Mouse (Mus musculus): ENCODE measurements around the gene Fam131b. TPM values are rescaled to one million over a fixed set of nuclear protein-coding genes. Genes with fewer than 3 reads are reported as not detected.

Gene Fam131b
- polyA plus RNA-seq, 1 experiment, result 88.1 TPM

DNA sequence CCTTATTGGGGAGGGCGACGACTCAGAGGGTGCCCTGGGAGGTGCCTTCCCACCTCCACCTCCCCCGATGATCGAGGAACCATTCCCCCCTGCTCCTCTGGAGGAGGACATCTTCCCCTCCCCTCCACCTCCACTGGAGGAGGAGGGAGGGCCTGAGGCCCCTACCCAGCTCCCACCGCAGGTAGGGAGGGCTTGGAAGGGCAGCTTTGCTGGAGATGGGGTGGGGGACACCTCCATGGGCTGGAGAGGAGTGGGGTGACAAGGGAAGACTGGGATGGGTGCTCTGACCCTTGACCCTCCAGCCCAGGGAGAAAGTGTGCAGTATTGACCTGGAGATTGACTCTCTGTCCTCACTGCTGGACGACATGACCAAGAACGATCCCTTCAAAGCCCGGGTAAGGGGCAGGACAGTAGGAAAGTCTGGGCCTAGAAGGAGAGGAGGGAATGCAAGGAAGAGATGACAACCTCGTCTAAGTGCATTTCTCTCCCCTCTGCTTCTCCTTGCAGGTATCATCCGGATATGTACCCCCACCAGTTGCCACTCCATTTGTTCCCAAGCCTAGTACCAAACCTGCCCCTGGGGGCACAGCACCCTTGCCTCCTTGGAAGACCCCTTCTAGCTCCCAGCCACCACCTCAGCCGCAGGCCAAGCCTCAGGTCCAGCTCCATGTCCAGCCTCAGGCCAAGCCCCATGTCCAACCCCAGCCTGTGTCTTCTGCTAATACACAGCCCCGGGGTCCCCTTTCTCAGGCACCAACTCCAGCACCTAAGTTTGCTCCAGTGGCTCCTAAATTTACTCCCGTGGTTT lies 26.7 kb upstream of the Fam131b start:
- no peak for TF ChIP-seq POLR2A (IDR thresholded peaks at IDR 0.05; ENCODE audit: extremely low read depth, insufficient read depth, low read length)
- no peak for TF ChIP-seq CTCF (IDR thresholded peaks at IDR 0.05; ENCODE audit: extremely low read depth, insufficient read depth, low read length)
- Histone ChIP-seq H3K27ac (ENCODE audit: insufficient read depth, low read length) (0 out of 2 replicates have a peak overlapping the region, but pooled peaks have one; percentile 33), H3K4me1 (ENCODE audit: control insufficient read depth, insufficient read depth, low read length) (peaks cover 15% of the 10 kb centered on the region)

DNA sequence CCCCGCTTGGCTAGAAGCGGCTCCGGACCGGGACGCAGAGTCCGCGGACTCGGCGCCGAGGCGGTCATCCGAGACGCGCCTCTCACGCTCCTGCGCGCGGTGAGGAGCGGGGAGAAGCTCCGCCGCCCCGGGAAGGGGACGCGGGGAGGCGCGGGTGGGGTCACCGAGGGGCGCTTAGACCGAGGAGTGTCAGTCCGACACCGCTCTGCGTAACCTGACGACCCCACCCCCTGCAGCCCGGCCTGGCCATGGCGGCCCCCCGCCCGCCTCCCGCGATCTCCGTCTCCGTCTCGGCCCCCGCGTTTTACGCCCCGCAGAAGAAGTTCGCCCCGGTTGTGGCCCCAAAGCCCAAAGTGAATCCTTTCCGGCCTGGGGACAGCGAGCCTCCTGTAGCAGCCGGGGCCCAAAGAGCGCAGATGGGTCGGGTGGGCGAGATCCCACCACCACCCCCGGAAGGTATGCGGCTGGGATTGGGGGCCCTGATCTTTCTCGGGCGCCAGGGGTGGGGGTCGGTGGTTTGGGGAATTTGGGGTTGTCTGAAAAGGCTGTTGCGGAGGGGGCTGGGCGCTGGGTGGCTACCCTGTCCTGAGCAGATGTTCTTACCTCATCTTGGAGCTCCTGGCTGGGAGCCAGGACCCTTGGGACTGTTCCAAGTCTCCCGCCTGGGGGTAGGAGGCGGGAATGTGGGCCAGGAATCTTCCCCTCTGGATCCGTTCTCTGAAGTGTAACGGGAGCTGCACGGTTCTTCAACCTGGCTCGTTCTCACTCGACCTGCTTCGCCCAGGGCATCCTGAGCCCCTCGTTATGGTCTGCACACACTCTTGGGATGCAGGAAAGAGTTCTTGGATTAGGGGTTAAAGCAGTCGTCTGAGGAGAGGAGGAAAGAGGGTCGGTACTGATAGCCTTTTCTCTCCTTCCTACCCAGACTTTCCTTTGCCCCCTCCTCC lies 25.9 kb upstream of the Fam131b start:
- peaks cover 15% of the 10 kb centered on the region for H3K4me1 ChIP-seq (ENCODE audit: control insufficient read depth, insufficient read depth, low read length)
- peak overlapping the region; percentile 55; the same call in 1 of the 2 replicates for H3K27ac ChIP-seq (ENCODE audit: insufficient read depth, low read length)
- peak overlapping the region; percentile 81 for H3K4me3 ChIP-seq (ENCODE audit: insufficient read depth, low read length)
- TF ChIP-seq CTCF (IDR thresholded peaks at IDR 0.05; ENCODE audit: extremely low read depth, insufficient read depth, low read length), result no peak
- peak; percentile 66 for TF ChIP-seq POLR2A (IDR thresholded peaks at IDR 0.05; ENCODE audit: extremely low read depth, insufficient read depth, low read length)

More for the DNA sequence above, 26.7 kb upstream of the Fam131b start:
- peak overlapping the region; percentile 81 for H3K4me3 ChIP-seq (ENCODE audit: insufficient read depth, low read length)

DNA sequence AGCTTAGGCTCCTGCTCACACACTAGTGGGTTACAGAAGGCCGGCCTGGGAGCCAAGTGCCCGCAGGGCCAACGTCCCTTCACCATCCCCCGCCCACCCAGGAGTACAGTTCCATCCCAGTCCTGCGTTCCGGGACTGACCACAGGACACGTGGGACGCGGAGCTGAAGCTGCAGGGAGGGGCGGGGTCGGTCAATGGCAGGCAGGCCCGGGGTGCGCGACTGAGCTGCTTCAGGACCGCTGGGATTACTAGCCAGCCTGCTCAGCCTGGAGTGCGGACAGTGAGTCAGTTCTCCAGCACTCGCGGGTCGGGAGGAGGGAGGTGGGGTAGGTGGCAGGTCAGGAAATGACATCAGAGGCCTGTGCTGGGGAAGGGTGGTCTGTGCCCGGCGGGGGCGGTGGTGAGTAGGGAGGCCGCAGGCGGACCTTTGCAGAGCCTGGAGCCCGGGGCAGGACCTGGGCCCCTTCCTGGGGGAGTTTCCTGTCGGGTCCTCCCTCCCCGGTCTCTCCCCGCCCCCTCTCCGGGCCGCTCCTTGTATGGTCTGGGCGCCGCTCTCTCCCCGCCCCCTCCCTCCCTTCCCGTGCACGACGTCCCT lies 25.1 kb upstream of the Fam131b start, which contains the start of gene Zyx:
Gene Zyx, plus strand, starts transcription at position 205 of the 595 bp plus-strand sequence.
- peak within 1 kb of the TSS; percentile 81 for H3K4me3 ChIP-seq (ENCODE audit: insufficient read depth, low read length)
- peaks cover 13% of the 10 kb centered on the region for H3K4me1 ChIP-seq (ENCODE audit: control insufficient read depth, insufficient read depth, low read length)
- no peak for TF ChIP-seq CTCF (IDR thresholded peaks at IDR 0.05; ENCODE audit: extremely low read depth, insufficient read depth, low read length)
- TF ChIP-seq POLR2A (IDR thresholded peaks at IDR 0.05; ENCODE audit: extremely low read depth, insufficient read depth, low read length), result peak; percentile 52; the same call in 1 of the 2 replicates

DNA sequence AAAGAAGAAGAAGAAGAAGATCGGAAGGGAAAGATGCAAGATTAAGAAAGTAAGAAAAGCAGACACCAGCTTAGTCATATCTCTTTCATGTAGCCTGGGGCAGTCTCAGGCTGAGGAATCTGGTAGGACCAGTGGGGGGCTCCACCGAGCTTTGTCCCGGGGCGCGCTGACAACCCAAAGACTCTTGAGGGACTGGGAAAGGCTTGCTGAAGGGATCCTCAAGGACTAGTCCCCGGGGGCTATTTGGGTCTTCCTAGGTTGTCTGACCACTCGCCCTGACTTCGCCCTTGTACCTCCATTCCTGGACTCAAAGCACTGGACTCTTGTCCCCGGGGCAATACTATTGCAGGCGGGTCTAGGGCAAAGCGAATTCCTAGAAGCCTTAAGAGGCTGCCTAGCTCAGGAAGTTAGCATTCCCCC lies 24.6 kb upstream of the Fam131b start:
- H3K4me3 ChIP-seq (ENCODE audit: insufficient read depth, low read length), result peak overlapping the region; percentile 81
- peak overlapping the region; percentile 75; the same call in 1 of the 2 replicates for H3K27ac ChIP-seq (ENCODE audit: insufficient read depth, low read length)
- H3K4me1 ChIP-seq (ENCODE audit: control insufficient read depth, insufficient read depth, low read length), result peaks cover 10% of the 10 kb centered on the region
- TF ChIP-seq CTCF (IDR thresholded peaks at IDR 0.05; ENCODE audit: extremely low read depth, insufficient read depth, low read length), result 0 out of 2 replicates have a peak, but pooled peaks have one; percentile 37
- no peak for TF ChIP-seq POLR2A (IDR thresholded peaks at IDR 0.05; ENCODE audit: extremely low read depth, insufficient read depth, low read length)

More for the DNA sequence above, 25.1 kb upstream of the Fam131b start, which contains the start of gene Zyx:
- H3K27ac ChIP-seq (ENCODE audit: insufficient read depth, low read length), result peak within 1 kb of the TSS; percentile 75

DNA sequence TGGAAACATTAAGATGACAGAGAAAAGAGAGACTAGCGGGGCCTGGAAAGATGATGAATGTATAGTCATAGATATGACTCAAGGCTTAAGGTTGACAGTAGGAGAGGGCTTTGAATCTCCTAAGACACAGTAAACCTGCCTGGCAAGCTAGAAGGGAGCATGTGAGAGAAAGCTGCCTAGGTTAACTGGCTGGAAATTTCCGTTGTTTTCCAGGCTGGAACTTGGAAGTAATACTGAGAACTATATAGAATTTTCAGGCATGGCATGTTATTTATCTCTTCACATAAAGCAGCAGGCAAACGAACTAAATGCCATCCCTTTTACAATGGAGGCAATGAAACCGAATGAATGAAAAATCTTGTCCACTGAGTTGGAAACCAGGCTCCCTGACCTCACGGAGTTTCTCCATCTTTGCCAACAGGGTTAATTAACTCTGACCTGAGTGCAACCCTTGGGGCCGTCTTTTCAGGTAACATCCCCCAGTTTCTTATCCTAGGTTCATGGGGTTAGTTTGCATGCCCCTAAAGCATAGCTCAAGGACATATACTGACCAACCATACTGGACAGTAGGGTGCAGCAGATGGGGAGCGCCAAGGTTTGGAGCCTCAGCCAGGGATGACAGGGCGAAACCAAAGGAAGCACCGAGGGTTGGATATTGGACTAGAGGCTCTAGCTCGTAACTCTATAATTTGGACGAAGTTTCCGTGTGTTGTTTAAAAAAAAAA lies 24.0 kb upstream of the Fam131b start:
- peaks cover 9% of the 10 kb centered on the region for H3K4me1 ChIP-seq (ENCODE audit: control insufficient read depth, insufficient read depth, low read length)
- TF ChIP-seq POLR2A (IDR thresholded peaks at IDR 0.05; ENCODE audit: extremely low read depth, insufficient read depth, low read length), result no peak
- no peak for TF ChIP-seq CTCF (IDR thresholded peaks at IDR 0.05; ENCODE audit: extremely low read depth, insufficient read depth, low read length)

DNA sequence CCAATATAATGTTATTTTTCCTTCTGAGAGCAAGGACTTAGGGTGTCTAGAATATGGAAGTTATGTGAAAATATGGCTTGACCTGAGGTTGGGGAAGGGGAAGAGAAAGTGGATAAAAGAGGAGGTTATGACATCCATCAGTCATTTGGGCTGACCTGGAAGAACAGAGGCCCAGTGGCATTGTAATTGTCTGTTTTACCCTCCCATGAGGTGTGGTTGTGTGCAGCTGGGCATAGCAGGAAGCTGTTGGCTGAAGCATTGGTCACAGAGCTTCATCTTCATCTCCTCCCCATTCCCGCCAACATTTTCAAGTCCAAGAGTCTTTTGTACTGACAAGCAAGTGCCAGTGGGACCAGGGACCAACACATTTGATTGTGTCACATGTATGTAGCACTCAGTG lies 19.8 kb upstream of the Fam131b start:
- H3K4me3 ChIP-seq (ENCODE audit: insufficient read depth, low read length), result no peak overlapping the region
- peaks cover 3% of the 10 kb centered on the region for H3K4me1 ChIP-seq (ENCODE audit: control insufficient read depth, insufficient read depth, low read length)
- no peak for TF ChIP-seq POLR2A (IDR thresholded peaks at IDR 0.05; ENCODE audit: extremely low read depth, insufficient read depth, low read length)
- no peak for TF ChIP-seq CTCF (IDR thresholded peaks at IDR 0.05; ENCODE audit: extremely low read depth, insufficient read depth, low read length)
- H3K27ac ChIP-seq (ENCODE audit: insufficient read depth, low read length), result no peak overlapping the region

More for the DNA sequence above, 24.0 kb upstream of the Fam131b start:
- H3K27ac ChIP-seq (ENCODE audit: insufficient read depth, low read length), result no peak overlapping the region
- H3K4me3 ChIP-seq (ENCODE audit: insufficient read depth, low read length), result no peak overlapping the region; the same call in 1 of the 2 replicates

DNA sequence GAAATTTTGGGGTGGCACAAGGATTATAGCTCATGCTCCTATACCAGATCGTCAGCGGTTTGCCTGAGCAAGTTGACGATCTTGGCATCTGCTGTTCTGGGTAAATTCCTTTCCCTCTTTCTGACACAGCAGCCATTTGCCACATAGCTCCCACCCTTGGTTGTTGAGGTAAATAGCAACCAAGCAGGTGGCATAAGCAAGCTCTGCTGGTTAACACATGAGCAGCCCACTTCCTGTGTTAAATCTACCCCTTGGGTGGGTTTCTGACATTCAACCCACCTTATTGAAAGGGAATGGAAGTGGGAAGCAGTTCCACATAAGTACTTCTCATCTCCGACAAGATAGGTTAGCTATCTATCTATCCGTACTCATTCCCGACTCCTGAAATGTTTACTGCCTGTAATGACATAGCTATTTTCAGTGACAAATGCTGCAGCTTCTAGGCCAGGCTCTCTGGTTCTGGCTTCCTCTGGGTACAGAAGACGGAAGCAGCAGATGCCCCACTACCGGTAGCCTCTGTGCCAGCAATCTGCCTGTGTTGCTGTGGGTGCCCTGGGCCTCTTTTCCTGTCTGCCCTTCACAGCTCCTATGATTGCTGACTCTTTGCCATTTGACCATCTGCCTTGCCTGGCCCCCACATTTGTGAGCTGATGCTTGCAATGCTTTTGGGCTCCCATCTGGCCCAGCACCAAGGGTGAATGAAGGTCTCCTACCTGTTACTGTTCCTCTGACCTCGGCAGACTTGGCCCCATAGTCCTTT lies 19.1 kb upstream of the Fam131b start:
- H3K4me1 ChIP-seq (ENCODE audit: control insufficient read depth, insufficient read depth, low read length), result peaks cover 3% of the 10 kb centered on the region
- TF ChIP-seq POLR2A (IDR thresholded peaks at IDR 0.05; ENCODE audit: extremely low read depth, insufficient read depth, low read length) (no peak), CTCF (IDR thresholded peaks at IDR 0.05; ENCODE audit: extremely low read depth, insufficient read depth, low read length) (no peak)
- H3K27ac ChIP-seq (ENCODE audit: insufficient read depth, low read length), result peak overlapping the region; percentile 15; the same call in 1 of the 2 replicates
- H3K4me3 ChIP-seq (ENCODE audit: insufficient read depth, low read length), result no peak overlapping the region

DNA sequence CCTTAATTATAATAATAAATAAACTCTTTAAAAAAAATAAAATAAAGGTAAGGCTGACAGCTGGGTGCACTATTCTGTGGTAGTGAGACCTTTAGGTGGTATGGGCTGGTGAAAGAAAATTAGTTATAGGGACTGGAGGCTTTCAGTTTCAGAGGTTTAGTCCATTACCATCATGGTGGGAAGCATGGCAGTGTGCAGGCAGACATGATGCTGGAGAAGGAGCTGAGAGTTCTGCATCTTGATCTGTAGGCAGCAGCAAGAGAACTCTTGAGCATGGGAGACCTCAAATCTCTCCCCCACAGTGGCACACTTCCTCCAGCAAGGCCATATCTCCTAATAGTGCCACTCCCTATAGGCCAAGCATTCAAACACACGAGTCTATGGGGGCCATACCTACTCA lies 17.7 kb upstream of the Fam131b start:
- TF ChIP-seq POLR2A (IDR thresholded peaks at IDR 0.05; ENCODE audit: extremely low read depth, insufficient read depth, low read length), result no peak
- H3K27ac ChIP-seq (ENCODE audit: insufficient read depth, low read length), result no peak overlapping the region

More for the DNA sequence above, 17.7 kb upstream of the Fam131b start:
- Histone ChIP-seq H3K4me3 (ENCODE audit: insufficient read depth, low read length) (no peak overlapping the region), H3K4me1 (ENCODE audit: control insufficient read depth, insufficient read depth, low read length) (peaks cover 3% of the 10 kb centered on the region)

Measured in cortical plate, adult 2 months (tissue).